Mouse (Mus musculus) 416B (cell line): ENCODE results near the gene Nudt16l1.

Experiments used
- DNase-seq: peaks from one replicate; pipeline ENCODE4 v3.0.0; 2011; ENCODE audit warnings: low read depth

Gene Nudt16l1

GRCm38 (mm10) chr16:4913783-4914735 is 24.5 kb upstream of the Nudt16l1 start:
- DNase-seq = peak; percentile 83

GRCm38 (mm10) chr16:4915931-4916330 is 22.6 kb upstream of the Nudt16l1 start:
- DNase-seq = no peak

GRCm38 (mm10) chr16:4916608-4917007 is 22.0 kb upstream of the Nudt16l1 start:
- no peak for DNase-seq

GRCm38 (mm10) chr16:4920556-4920955 is 18.0 kb upstream of the Nudt16l1 start:
- peak; percentile 29 for DNase-seq

- DNase-seq = no peak
Measured at GRCm38 (mm10) chr16:4922481-4922880, 16.1 kb upstream of the Nudt16l1 start.

GRCm38 (mm10) chr16:4923996-4924395 is 14.6 kb upstream of the Nudt16l1 start:
- DNase-seq = no peak

- DNase-seq = no peak
Measured at GRCm38 (mm10) chr16:4927967-4928366, 10.6 kb upstream of the Nudt16l1 start.

GRCm38 (mm10) chr16:4928474-4928873 is 10.1 kb upstream of the Nudt16l1 start:
- DNase-seq = no peak

GRCm38 (mm10) chr16:4932429-4932828 is 6.1 kb upstream of the Nudt16l1 start:
- no peak for DNase-seq

GRCm38 (mm10) chr16:4935430-4935829 is 3.1 kb upstream of the Nudt16l1 start:
- DNase-seq = no peak

- peak; percentile 81 for DNase-seq
Measured at GRCm38 (mm10) chr16:4935931-4936703, 2.4 kb upstream of the Nudt16l1 start.

GRCm38 (mm10) chr16:4937351-4938190 is 990 bp upstream of the Nudt16l1 start:
- no peak for DNase-seq

- DNase-seq = peak; percentile 93
Measured at GRCm38 (mm10) chr16:4938989-4939388, 428 bp downstream of the Nudt16l1 start.

- DNase-seq = peak; percentile 32
Measured at GRCm38 (mm10) chr16:4939412-4939811, 851 bp downstream of the Nudt16l1 start.

- no peak for DNase-seq
Measured at GRCm38 (mm10) chr16:4940311-4940850, 1.8 kb downstream of the Nudt16l1 start.

- no peak for DNase-seq
Measured at GRCm38 (mm10) chr16:4941016-4941415, 2.5 kb downstream of the Nudt16l1 start.

- no peak for DNase-seq
Measured at GRCm38 (mm10) chr16:4942868-4943267, 4.3 kb downstream of the Nudt16l1 start.

- DNase-seq = no peak
Measured at GRCm38 (mm10) chr16:4943431-4943830, 4.9 kb downstream of the Nudt16l1 start.

GRCm38 (mm10) chr16:4945415-4945814 is 6.9 kb downstream of the Nudt16l1 start:
- no peak for DNase-seq

GRCm38 (mm10) chr16:4946155-4946554 is 7.6 kb downstream of the Nudt16l1 start:
- DNase-seq = no peak

- no peak for DNase-seq
Measured at GRCm38 (mm10) chr16:4947378-4947777, 8.8 kb downstream of the Nudt16l1 start.

GRCm38 (mm10) chr16:4956609-4957008 is 18.0 kb downstream of the Nudt16l1 start:
- DNase-seq = no peak
